18 mouse cellular contexts compared by ENCODE assay signal in genomic region chr6:99338174-99338573, GRCm38 (mm10).
DNase-seq lines count a peak whose midpoint lies in the region; ATAC-seq and TF ChIP-seq lines count a peak whose summit lies in the region.
"Had no signal": no experiment of that assay in that cellular context is flagged by ENCODE, and none has a peak within 500 bp of the region (broad histone marks: within the 10 kb centered on the region; RNA-seq: fewer than 3 reads in every experiment).

No protein-coding gene starts in this region.

- H3K27me3 ChIP-seq in hindbrain, embryonic 10.5 days (ENCODE audit: insufficient read depth, poor library complexity, severe bottlenecking) = no peaks in the 10 kb centered on the region
- H3K27me3 ChIP-seq in hindbrain, embryonic 11.5 days (ENCODE audit: control insufficient read depth, insufficient read depth, low read length) = no peaks in the 10 kb centered on the region
- H3K27me3 ChIP-seq in spleen, adult 2 months (ENCODE audit: control insufficient read depth, insufficient read depth, low read length) = no peaks in the 10 kb centered on the region
- H3K27me3 ChIP-seq in forebrain, embryonic 15.5 days = no peaks in the 10 kb centered on the region
- H3K27me3 ChIP-seq: liver, embryonic 13.5 days; midbrain, embryonic 15.5 days had no signal

- no peaks in the 10 kb centered on the region for H3K36me3 ChIP-seq in hindbrain, embryonic 10.5 days
- no peaks in the 10 kb centered on the region for H3K36me3 ChIP-seq in hindbrain, embryonic 11.5 days (ENCODE audit: control insufficient read depth, insufficient read depth, low read length)
- H3K36me3 ChIP-seq in spleen, adult 2 months (ENCODE audit: control insufficient read depth, insufficient read depth, low read length) = no peaks in the 10 kb centered on the region
- H3K36me3 ChIP-seq in macrophage (ENCODE audit: inconsistent target) = no peaks in the 10 kb centered on the region
- no peaks in the 10 kb centered on the region for H3K36me3 ChIP-seq in forebrain, embryonic 15.5 days
- H3K36me3 ChIP-seq: liver, embryonic 13.5 days; midbrain, embryonic 15.5 days had no signal

- no peak overlapping the region for H3K4me3 ChIP-seq in hindbrain, embryonic 10.5 days
- no peak overlapping the region for H3K4me3 ChIP-seq in hindbrain, embryonic 11.5 days (ENCODE audit: low read depth, low read length)
- peak overlapping the region; percentile 51 for H3K4me3 ChIP-seq in spleen, adult 2 months (ENCODE audit: extremely low read depth, insufficient read depth, insufficient read length)
- no peak overlapping the region for H3K4me3 ChIP-seq in macrophage (ENCODE audit: inconsistent target)
- H3K4me3 ChIP-seq in forebrain, embryonic 15.5 days = no peak overlapping the region
- H3K4me3 ChIP-seq: liver, embryonic 13.5 days; midbrain, embryonic 15.5 days; myocyte had no signal

- no peak overlapping the region for H3K4me2 ChIP-seq in hindbrain, embryonic 11.5 days (replicated peaks; ENCODE audit: low read depth, low read length)
- no peak overlapping the region for H3K4me2 ChIP-seq in forebrain, embryonic 15.5 days (replicated peaks)
- H3K4me2 ChIP-seq: heart, embryonic 11.5 days; liver, embryonic 13.5 days; midbrain, embryonic 15.5 days had no signal

- no peak overlapping the region for H3K9ac ChIP-seq in hindbrain, embryonic 11.5 days (ENCODE audit: low read depth, low read length)
- no peak overlapping the region for H3K9ac ChIP-seq in forebrain, embryonic 15.5 days (replicated peaks)
- H3K9ac ChIP-seq: liver, embryonic 13.5 days; midbrain, embryonic 15.5 days had no signal

- WGBS in hindbrain, embryonic 10.5 days = 59% methylated on average over 3 of the region's 3 CpGs
- 63% methylated on average over 3 of the region's 3 CpGs for WGBS in hindbrain, embryonic 11.5 days
- 24% methylated on average over 3 of the region's 3 CpGs for WGBS in spleen, adult 2 months
- 62% methylated on average over 3 of the region's 3 CpGs for WGBS in macrophage (ENCODE audit: missing documents)
- WGBS in forebrain, embryonic 15.5 days = 69% methylated on average over 3 of the region's 3 CpGs

- peaks cover 37% of the 10 kb centered on the region for H3K4me1 ChIP-seq in hindbrain, embryonic 10.5 days (replicated peaks)
- H3K4me1 ChIP-seq in hindbrain, embryonic 11.5 days (replicated peaks; ENCODE audit: control insufficient read depth, insufficient read depth, low read length) = no peaks in the 10 kb centered on the region
- H3K4me1 ChIP-seq in spleen, adult 2 months (ENCODE audit: control insufficient read depth, insufficient read depth, insufficient read length) = peaks cover 20% of the 10 kb centered on the region
- peaks cover 13% of the 10 kb centered on the region for H3K4me1 ChIP-seq in forebrain, embryonic 15.5 days

- no peak for TF ChIP-seq CTCF in spleen, adult 2 months (IDR thresholded peaks at IDR 0.05; ENCODE audit: extremely low read depth, insufficient read depth, insufficient read length, insufficient replicate concordance)

- no peaks in the 10 kb centered on the region for H3K9me3 ChIP-seq in hindbrain, embryonic 10.5 days
- H3K9me3 ChIP-seq in hindbrain, embryonic 11.5 days (ENCODE audit: control insufficient read depth, low read length) = no peaks in the 10 kb centered on the region
- H3K9me3 ChIP-seq in forebrain, embryonic 15.5 days = no peaks in the 10 kb centered on the region
- H3K9me3 ChIP-seq: liver, embryonic 13.5 days; midbrain, embryonic 15.5 days had no signal

- no peaks in the 10 kb centered on the region for H3K79me2 ChIP-seq in macrophage (ENCODE audit: inconsistent target)

- no peak for DNase-seq in hindbrain, embryonic 10.5 days (ENCODE audit: low spot score)
- no peak for DNase-seq in hindbrain, embryonic 11.5 days (ENCODE audit: low spot score)
- no peak for DNase-seq in spleen, adult 2 months (ENCODE audit: low read depth in 1 of 2, low spot score in 2 of 2)
- no peak for DNase-seq in spleen, adult 18-20 months
- DNase-seq in layer of hippocampus, adult 11-12 months (ENCODE audit: low spot score) = no peak
- DNase-seq: adrenal gland, adult 8-10 months; cerebellum, adult 9-11 months; kidney, adult 8-10 months; left cerebral cortex, postnatal 4 days; liver, embryonic 13.5 days; lung, postnatal 10 days; thymus, adult 2 months had no signal

- TF ChIP-seq POLR2A in spleen, adult 2 months (IDR thresholded peaks at IDR 0.05; ENCODE audit: low read depth, low read length) = no peak

- ATAC-seq in hindbrain, embryonic 11.5 days (ENCODE audit: low FRiP score) = no peak
- no peak for ATAC-seq in forebrain, embryonic 15.5 days (replicated peaks)
- ATAC-seq: forebrain, embryonic 16.5 days; midbrain, embryonic 15.5 days had no signal

- H3K27ac ChIP-seq in hindbrain, embryonic 10.5 days = peak overlapping the region; percentile 31; the same call in 1 of the 2 replicates
- no peak overlapping the region for H3K27ac ChIP-seq in hindbrain, embryonic 11.5 days (ENCODE audit: low read depth, low read length)
- peak overlapping the region; percentile 95 for H3K27ac ChIP-seq in spleen, adult 2 months (ENCODE audit: insufficient read depth, low read length)
- H3K27ac ChIP-seq in macrophage = peak overlapping the region; percentile 54
- no peak overlapping the region for H3K27ac ChIP-seq in forebrain, embryonic 15.5 days (replicated peaks)
- H3K27ac ChIP-seq: liver, embryonic 13.5 days; midbrain, embryonic 15.5 days had no signal

Comparison
In these comparisons a context has a peak if more than half of its experiments do, and no peak if none do; other contexts are left out.
1. H3K27ac ChIP-seq: peak in hindbrain, embryonic 10.5 days (single experiment), spleen, adult 2 months (single experiment) and macrophage (single experiment); none in hindbrain, embryonic 11.5 days (single experiment) and forebrain, embryonic 15.5 days (single experiment).